Mouse (Mus musculus) CD4-positive, CD25-positive, alpha-beta regulatory T cell, adult 4 months (primary cell): ENCODE results near the gene Atp6v1f. TPM values are rescaled to one million over a fixed set of nuclear protein-coding genes. Genes with fewer than 3 reads are reported as not detected.

Experiments
- ATAC-seq: one replicate; pipeline ENCODE4 v1.8.0; 2017
- polyA plus RNA-seq, 2 experiments: library from polyadenylated mRNA; unstranded; fragments of 100-300 nt; shearing (Covaris generic); gene quantifications; one replicate each; pipeline ENCODE4 v1.2.1; 2017

The Atp6v1f gene
- polyA plus RNA-seq, 2 experiments from 2014 or later = 325 to 332 TPM

DNA sequence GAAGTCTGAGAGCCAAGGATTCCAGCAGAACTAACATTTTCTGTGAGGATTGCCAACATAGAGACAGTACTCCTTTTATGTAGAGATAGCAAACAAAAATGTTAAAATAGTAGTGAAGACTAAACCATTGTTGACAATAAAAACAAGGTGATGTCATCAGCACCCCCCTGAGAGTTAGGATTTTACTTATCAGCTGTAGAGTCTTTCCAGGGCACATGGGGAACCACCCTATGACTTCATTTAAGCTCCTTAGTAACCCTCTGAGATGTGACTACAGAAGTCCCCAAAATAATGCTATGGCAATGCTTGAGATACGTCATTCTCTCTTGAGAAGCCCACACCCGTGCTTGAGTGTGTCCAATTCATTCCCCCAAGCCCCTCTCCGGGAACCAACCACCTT lies 4.1 kb upstream of the Atp6v1f start:
- ATAC-seq = no peak

- ATAC-seq = no peak
These were observed 1.3 kb downstream of the Atp6v1f start for GRCm38 (mm10) chr6:29468851-29469250.

- no peak for ATAC-seq
These were observed 3.6 kb downstream of the Atp6v1f start, which contains the start of gene Atp6v1fnb for GRCm38 (mm10) chr6:29471137-29471536. Gene Atp6v1fnb, plus strand, starts transcription at chr6:29471437.

- peak; percentile 94 for ATAC-seq
These were observed 6.6 kb downstream of the Atp6v1f start for GRCm38 (mm10) chr6:29473941-29474691.

DNA sequence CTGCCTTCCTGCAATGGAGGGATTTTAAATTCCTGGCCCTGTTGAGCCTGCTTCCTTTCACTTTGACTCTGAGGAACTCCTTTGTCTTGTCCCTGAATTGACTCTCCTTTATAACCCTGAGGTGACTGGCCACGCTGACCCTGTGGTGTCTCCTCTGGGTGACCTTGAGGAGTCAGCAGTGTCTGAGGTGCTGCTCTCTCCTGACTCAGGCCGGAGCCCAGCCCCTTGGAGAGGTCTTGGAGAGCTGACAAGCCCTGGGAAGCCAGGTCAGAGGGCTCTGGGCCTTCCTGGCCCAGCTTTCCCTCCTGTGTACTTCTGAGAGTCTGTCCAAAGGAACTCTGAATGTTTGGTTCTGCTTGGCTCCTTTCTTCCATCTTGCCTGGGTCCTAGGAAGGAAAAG lies 7.2 kb downstream of the Atp6v1f start:
- ATAC-seq = no peak

DNA sequence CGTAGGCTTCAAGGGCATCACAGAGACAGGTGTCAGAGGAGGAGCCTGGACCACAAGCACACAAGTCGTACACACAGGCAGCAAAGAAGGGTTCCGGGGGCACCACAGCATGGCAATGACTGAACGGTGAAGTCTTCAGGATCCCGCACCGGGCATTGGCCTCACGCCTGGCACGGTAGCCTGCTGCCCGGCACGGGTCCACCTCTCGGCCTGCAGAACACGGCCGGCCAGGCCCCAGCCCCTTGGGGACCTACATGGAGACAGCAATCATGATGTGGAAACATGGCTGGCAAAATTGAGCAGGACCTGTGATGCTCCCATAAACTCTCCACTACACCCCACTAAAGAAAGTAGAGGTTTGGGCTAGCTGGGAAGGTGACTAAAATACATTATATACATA lies 15.2 kb downstream of the Atp6v1f start:
- no peak for ATAC-seq

DNA sequence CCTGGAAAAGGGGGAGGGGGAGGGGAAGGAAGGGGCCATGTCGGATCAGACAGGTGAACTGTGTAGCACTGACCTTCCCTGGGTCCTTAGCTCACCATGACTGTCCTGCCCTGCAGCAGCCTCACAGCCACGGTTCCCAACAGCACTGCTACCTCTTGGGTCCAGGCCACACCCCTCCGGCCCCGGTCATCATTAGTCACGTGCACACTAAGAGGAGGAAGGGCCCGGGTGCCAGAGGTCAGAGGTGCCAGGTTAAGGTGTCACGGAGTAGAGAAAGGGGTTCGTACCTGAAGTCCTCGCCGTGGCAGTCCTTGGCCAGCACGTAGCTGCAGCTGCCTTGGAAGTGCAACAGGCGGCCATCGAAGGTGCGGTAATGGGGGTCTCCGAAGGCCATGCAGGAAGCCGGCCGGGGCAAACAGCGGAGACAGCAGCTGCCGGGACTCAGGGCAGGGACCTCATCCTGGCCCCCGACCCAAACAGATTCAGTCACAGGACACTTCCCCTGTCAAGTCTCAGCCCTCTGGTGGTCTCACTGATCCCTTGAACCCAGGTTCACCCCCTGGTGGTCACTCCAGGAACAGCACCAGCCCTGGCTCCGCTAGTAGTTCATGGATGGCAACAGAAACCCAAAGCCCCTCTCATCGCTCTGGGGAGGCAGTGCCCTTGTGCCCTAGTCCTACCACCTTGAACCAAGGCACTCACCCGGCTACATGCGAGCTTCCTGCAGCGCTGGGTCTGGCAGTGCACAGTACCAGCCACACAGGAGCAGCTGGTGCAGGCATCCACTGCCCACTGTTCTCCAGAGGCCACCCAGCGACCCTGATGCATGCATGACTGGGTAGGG lies 17.4 kb downstream of the Atp6v1f start:
- no peak for ATAC-seq

DNA sequence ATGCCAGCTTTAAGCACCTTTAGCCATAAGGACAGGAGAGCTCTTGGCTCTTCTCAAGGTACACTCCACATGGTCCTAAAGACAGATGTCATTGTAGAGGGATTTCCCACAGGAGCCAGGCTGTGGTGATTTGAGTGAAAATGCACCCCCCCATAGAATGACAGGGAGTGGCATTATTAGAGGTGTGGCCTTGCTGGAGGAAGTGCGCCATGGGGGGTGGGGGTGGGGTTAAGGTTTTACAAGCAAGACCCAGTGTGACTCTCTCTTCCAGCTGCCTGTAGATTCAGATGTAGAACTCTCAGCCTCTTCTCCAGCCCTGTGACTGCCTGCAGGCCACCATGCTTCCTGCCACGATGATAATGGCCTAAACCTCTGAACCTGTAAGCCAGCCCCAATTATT lies 18.4 kb downstream of the Atp6v1f start:
- ATAC-seq = no peak

DNA sequence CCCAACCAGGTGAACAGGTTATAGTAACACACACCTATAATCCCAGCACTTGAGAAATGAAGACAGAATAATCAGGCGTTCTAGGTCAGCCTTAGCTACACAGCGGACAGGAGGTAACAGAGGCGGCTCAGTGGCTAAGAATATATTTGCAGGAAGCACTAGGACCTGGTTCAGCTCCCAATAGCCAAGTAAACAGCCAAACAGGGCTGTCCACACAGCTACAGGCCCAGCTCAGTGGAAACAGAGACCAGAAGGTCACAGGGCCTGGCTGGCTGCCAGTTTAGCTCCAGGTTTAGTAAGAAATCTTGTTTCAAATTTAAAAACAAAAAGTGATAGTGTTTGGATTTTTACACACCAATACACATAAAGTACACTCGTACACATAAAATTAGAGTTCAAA lies 26.6 kb downstream of the Atp6v1f start:
- ATAC-seq = no peak

- no peak for ATAC-seq
These were observed 28.8 kb downstream of the Atp6v1f start for GRCm38 (mm10) chr6:29496270-29496669.

GRCm38 (mm10) chr6:29497791-29498190 lies 30.3 kb downstream of the Atp6v1f start:
- ATAC-seq = no peak

- no peak for ATAC-seq
These were observed 32.7 kb downstream of the Atp6v1f start for GRCm38 (mm10) chr6:29500177-29500576.

- no peak for ATAC-seq
These were observed 33.3 kb downstream of the Atp6v1f start for GRCm38 (mm10) chr6:29500810-29501209.

- ATAC-seq = no peak
These were observed 34.1 kb downstream of the Atp6v1f start for GRCm38 (mm10) chr6:29501599-29501998.

- ATAC-seq = no peak
These were observed 38.0 kb downstream of the Atp6v1f start for GRCm38 (mm10) chr6:29505493-29505892.

- ATAC-seq = no peak
These were observed 39.3 kb downstream of the Atp6v1f start for GRCm38 (mm10) chr6:29506834-29507233.

DNA sequence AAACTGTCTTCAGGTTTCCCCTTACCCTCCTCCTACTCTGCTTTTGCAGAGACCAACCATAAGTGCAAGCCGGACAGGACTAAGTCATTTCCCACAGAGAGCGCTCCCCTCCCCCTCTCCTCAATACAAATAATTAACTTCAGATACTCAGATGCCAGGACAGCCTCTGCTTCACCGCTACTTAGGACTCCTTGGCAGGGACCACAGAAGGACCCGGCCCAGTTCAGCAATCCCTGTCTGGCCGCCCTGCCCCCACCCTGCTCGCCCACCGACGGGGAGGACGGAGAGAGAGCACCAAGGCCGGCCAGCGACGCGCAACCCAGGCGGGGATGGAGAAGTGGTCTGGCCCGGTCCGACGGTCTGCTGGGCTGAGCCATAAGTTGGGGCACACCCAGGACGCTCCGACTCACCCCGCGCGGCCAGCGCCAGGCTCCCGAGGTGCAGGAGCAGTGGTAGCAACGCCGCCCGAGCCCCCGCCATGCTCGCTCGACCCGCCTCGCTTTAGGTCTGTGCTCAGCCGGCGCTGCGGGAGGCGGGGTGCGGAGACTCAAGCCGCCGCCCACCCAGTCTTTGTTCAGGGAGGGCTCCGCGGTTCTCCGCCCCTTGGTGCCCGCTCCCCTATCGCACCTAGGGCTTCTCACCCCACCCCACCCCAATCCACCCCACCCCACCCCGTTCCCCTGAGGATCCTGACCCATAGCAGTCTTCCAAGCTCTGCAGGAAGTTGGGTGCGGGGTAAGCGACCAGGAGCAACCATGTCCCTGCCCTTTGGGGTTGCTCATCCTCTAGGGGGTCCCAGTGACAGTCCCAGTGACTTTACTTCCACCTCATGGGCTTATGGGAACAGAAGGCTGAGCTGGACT lies 40.2 kb downstream of the Atp6v1f start, which contains the start of gene Kcp:
Gene Kcp, minus strand, starts transcription at position 506 of the 863 bp plus-strand sequence.
- no peak for ATAC-seq

DNA sequence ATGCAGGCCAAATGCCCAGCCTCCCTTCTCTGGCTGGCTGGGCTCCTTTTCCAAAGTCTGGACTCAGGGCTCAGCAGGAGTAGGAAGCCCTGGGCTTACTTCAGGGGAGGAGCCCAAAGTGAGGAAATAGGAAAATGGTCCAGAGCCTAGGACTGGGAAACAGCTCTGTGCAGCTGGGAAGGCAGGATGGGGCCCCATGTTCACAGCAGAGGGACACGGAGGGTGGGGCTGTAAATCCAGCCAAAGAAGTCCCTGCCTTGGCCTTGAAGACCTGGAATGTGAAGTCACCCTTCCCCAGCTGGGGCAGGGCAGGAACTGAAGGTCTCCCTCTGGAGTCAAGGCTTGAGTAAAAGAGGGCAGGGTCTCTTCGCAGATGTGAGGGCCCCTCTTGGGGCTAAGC lies 41.6 kb downstream of the Atp6v1f start:
- no peak for ATAC-seq

- peak; percentile 91 for ATAC-seq
These were observed 45.8 kb downstream of the Atp6v1f start for GRCm38 (mm10) chr6:29513284-29513683.

DNA sequence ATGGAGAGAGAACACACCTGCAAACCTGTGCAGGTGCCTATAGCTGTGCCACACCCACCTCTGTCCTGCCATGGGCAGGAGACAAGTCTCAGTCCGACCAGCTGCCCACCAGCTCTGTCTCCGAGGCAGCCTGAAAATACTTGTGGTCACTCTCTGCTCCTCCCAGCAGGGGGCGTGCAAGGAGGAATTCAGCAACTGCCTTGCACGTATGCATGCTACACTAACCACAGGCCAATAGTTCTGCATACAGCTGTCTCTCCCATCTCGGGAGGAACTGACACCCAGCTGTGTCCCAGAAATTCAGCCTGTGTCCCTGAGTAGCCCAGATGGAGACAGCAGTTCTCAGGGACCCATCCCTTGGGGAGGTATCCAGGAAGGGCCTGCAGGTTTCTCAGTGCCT lies 49.6 kb downstream of the Atp6v1f start:
- ATAC-seq = peak; percentile 59
